Mouse (Mus musculus): ENCODE results near the gene Cachd1.

The Cachd1 gene

DNA sequence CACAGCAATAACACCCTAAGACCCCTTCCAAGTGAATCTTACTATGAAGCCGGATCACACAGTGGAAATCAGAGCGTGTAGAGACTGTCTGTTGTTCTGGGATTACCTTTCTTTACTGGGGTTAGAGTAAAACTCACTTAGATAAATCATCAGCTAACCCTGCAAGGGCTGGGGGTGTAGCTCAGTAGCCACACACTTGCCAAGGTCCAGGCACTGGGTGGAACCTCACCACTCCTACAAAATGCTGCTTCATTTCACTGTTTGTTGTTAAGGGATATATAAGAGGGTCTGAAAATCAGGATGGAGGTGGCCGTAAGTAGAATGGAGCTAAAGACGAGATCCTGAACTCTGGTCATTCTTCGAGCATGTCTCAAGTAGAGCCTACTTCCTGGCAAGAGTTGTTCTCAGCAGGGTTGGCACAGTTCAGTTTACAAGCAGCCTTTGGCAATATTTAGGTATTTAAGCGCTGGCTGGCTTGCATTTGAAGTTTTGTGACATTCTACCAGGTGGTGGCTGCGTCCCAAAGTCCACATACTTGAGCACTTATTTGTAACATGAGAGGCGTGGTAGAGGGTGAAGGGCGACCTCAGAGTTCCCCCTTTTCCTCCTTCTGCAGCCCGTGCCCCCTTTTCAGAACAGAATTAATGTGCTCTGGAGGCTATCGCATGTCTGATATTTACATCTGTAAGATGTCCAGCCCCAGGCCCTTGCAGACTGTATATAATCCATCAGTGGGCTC, 146.5 kb downstream of the Cachd1 start:
- no peak for DNase-seq (ENCODE audit: low spot score in 2 of 2)

- DNase-seq (ENCODE audit: low spot score in 2 of 2): no peak
These were observed 147.1 kb downstream of the Cachd1 start for GRCm38 (mm10) chr4:100923598-100923997.

GRCm38 (mm10) chr4:100924276-100924675, 147.8 kb downstream of the Cachd1 start:
- DNase-seq (ENCODE audit: low spot score in 2 of 2): no peak

- no peak for DNase-seq (ENCODE audit: low spot score in 2 of 2)
These were observed 148.7 kb downstream of the Cachd1 start for GRCm38 (mm10) chr4:100925153-100925552.

- DNase-seq (ENCODE audit: low spot score in 2 of 2): no peak
These were observed 150.1 kb downstream of the Cachd1 start for GRCm38 (mm10) chr4:100926608-100927007.

DNA sequence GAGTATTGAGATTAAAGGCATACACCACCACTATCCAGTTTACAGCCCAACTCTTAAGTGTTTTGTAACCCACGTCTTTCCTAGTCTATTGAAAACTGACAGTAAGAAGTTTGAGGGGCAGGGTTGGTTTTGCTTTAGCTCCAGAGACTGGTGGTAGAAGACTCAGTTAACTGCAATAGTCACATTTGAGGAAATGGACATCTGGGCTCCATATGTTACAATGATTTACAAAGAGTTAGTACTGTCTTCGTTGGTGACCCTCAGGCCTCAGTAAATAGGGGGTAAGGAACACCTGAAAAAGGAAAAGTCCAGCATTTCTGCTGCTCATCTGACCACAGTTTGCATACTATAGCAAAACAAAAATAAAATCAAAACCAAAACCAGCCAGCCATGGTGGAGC, 150.6 kb downstream of the Cachd1 start:
- no peak for DNase-seq (ENCODE audit: low spot score in 2 of 2)

DNA sequence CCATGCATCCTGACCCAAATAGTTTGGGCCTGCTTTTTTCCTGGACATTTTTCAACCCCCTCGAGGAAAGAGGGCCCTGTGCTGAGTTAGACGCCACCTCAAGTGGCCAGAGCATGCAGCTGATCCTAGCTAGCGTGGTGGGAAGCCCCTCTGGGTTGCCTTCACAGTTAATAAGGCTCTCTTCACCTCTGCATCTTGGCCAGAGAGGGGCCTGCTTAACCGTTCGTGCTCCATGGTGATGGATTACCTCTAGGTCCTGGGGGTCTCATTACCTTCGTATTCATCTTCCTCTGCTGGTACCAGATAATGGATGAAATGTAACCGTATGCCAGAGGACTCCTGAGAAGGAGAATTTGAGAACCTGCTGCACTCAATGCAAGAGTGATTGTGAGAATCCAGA, 167.2 kb downstream of the Cachd1 start:
- DNase-seq (ENCODE audit: low spot score in 2 of 2): no peak

- no peak for DNase-seq (ENCODE audit: low spot score in 2 of 2)
These were observed 167.8 kb downstream of the Cachd1 start for GRCm38 (mm10) chr4:100944276-100944675.

GRCm38 (mm10) chr4:100945171-100945899, 168.9 kb downstream of the Cachd1 start:
- no peak for DNase-seq (ENCODE audit: low spot score in 2 of 2)

GRCm38 (mm10) chr4:100948494-100949425, 172.3 kb downstream of the Cachd1 start:
- no peak for DNase-seq (ENCODE audit: low spot score in 2 of 2)

DNA sequence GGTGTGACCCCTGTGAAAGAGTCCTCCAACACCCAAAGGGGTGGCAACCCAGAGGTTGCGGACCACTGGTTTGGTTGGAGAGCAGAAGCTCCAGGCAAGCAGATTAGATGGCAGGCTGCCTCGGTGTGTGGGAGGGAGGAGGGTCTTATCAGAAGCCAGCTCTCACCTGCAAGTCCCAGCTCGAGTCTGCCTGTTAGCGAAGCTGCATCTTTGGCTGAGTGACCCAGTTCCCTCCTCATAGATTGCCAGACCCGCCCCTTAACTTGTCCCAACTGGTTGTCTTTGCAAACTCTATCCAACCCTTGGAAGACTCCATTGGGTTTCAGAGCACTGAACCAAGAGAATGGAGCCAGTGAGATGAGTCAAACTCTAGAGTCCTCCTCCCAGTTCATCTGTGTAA, 173.8 kb downstream of the Cachd1 start:
- no peak for DNase-seq (ENCODE audit: low spot score in 2 of 2)

- DNase-seq (ENCODE audit: low spot score in 2 of 2): no peak
These were observed 175.4 kb downstream of the Cachd1 start for GRCm38 (mm10) chr4:100951876-100952275.

DNA sequence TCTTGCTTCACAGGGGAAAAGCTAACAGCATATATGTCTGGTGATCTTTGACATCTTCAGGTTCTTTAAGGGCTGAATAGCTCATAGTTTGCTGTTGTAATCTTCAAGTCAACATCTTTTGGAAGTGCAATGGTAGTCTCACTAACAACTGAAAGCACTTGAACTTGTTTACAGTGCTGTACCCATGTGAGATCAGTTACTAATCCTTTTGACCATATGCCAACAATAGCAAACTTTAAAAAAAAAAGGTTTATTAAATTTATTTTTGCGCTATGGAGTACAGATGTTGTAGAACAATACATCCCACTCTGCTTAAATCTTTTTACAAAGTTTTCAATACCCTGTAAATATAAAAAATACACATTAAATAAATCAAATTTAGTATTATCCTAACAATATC, 186.9 kb downstream of the Cachd1 start:
- no peak for DNase-seq (ENCODE audit: low spot score in 2 of 2)

DNA sequence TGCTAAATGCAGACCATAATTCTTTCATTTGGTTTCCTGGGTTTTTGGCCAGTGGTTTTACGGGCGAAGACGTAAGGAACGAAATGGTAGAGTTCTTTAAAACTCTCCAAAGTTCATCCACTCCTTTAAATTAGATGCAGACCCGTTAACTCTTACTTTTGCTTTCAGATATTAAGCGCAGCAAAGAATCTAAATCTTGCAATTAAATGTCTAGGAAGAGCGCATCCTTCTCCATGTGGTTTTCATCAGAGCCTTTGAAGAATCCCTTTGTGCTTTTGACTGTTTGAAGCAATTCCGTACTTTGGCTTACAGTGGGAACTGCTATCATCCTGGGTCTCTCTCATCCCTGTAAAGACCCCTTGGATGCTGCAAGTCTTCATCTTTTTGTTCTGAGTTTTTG, 187.3 kb downstream of the Cachd1 start:
- no peak for DNase-seq (ENCODE audit: low spot score in 2 of 2)

DNA sequence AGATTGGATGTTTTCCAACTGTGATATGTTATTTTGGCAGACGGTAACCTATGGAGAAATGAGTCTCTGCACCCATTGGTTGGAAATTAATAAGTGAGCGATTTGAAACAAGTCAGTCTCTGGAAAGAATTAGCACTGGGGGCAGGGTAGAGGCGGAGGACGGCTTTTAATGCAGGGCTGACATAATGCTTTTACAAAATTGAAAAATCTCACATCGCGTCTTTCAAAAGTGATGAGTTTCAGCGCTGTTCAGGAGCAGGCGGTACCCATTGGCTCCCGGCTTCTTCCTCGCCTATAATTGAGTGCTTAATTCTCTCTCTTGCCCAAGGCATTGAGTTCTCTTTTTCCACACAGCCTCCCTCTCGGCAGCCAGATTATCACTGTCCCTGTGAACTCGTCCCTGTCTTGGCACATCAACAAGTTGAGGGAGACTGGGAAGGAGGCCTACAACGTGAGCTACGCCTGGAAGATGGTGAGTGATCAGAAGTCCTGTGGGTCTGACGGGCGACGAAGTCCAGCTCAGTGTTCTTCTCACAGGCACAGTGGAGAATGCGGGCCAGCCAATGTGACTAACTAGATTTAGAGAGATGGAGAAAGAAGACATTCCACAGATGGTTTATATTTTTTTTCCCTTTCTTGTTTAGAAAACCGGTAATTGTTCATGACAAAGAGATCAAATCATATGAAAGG, 191.4 kb downstream of the Cachd1 start:
- no peak for DNase-seq (ENCODE audit: low spot score in 2 of 2)

GRCm38 (mm10) chr4:100973641-100974454, 197.4 kb downstream of the Cachd1 start:
- no peak for DNase-seq (ENCODE audit: low spot score in 2 of 2)

- no peak for DNase-seq (ENCODE audit: low spot score in 2 of 2)
These were observed 198.1 kb downstream of the Cachd1 start for GRCm38 (mm10) chr4:100974455-100975035.

DNA sequence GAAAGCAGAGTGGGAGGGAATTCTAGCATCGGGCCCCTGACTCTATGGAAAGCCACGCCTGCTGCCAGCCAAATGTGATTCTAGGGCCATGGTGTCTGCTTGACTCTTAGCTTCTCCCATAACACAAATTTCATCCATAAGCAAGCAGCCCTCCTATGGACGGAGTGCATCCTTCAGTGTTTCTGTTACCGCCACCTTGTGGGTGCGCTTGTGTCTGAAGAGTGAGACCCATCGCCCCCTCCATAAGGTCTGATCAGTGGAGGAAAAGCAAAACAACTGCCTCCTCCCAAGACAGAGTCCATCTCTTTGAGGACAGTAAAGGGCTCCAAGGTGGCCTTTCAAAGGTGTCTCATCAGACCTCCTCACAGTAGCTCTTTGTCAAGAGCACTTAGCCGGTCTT, 201.0 kb downstream of the Cachd1 start:
- no peak for DNase-seq (ENCODE audit: low spot score in 2 of 2)

- no peak for DNase-seq (ENCODE audit: low spot score in 2 of 2)
These were observed 210.7 kb downstream of the Cachd1 start for GRCm38 (mm10) chr4:100987187-100987586.

GRCm38 (mm10) chr4:100988231-100988799, 211.8 kb downstream of the Cachd1 start:
- DNase-seq (ENCODE audit: low spot score in 2 of 2): no peak

Data from spleen, postnatal 36 days (tissue).